Mouse (Mus musculus) CH12F3 (cell line): Measurements from ENCODE around the gene Olfr798.

ENCODE experiments used
- in situ Hi-C: fragments of 300-500 bp; cut with MboI; formaldehyde crosslinking; loops from 2 replicates; pipeline ENCODE4 v1.14.3; 2020; ENCODE audit warnings: low sequenced_read_pairs

The Olfr798 gene

GRCm38 (mm10) chr10:129627834-129628233, at the start of gene Olfr798:
Gene Olfr798, minus strand, starts transcription at chr10:129627934.
- in situ Hi-C loops = no loop called here

GRCm38 (mm10) chr10:129673765-129674164, 46.0 kb upstream of the Olfr798 start, which contains the start of gene Olfr801:
Gene Olfr801, minus strand, starts transcription at chr10:129673865.
- in situ Hi-C loops = no loop called here

- in situ Hi-C loops = no loop called here
Observed at GRCm38 (mm10) chr10:129657394-129657793, 29.7 kb upstream of the Olfr798 start, which contains the start of gene Olfr800. Gene Olfr800, plus strand, starts transcription at chr10:129657694.

- in situ Hi-C loops = no loop called here
Observed at GRCm38 (mm10) chr10:129651763-129652162, 24.0 kb upstream of the Olfr798 start.

GRCm38 (mm10) chr10:129637184-129637583, 9.4 kb upstream of the Olfr798 start, which contains the start of gene Olfr799:
Gene Olfr799, plus strand, starts transcription at chr10:129637484.
- in situ Hi-C loops = no loop called here

GRCm38 (mm10) chr10:129623251-129623650, 4.5 kb downstream of the Olfr798 start:
- in situ Hi-C loops = no loop called here

- in situ Hi-C loops = no loop called here
Observed at GRCm38 (mm10) chr10:129621724-129622123, 6.0 kb downstream of the Olfr798 start.

- in situ Hi-C loops = no loop called here
Observed at GRCm38 (mm10) chr10:129612470-129612869, 15.3 kb downstream of the Olfr798 start, which contains the start of gene Olfr796. Gene Olfr796, minus strand, starts transcription at chr10:129612570.

GRCm38 (mm10) chr10:129577066-129577465, 50.7 kb downstream of the Olfr798 start:
- in situ Hi-C loops = no loop called here
